Mouse (Mus musculus) macrophage (primary cell): ENCODE data around the gene Zfp683. TPM values are rescaled to one million over a fixed set of nuclear protein-coding genes. Genes with fewer than 3 reads are reported as not detected.

Experiments
- H3K27ac ChIP-seq: fragments of 350-480 bp; formaldehyde crosslinking; 2 replicates; pipeline ENCODE4 v1.9.0; 2021
- H3K36me3 ChIP-seq: fragments of 350-480 bp; formaldehyde crosslinking; 2 replicates; pipeline ENCODE4 v1.9.0; 2021; ENCODE audit errors: inconsistent target
- H3K4me3 ChIP-seq: fragments of 350-480 bp; formaldehyde crosslinking; 2 replicates; pipeline ENCODE4 v1.9.0; 2021; ENCODE audit errors: inconsistent target
- H3K79me2 ChIP-seq: fragments of 350-480 bp; formaldehyde crosslinking; 2 replicates; pipeline ENCODE4 v1.9.0; 2021; ENCODE audit errors: inconsistent target
- WGBS: methylation state at CpG from one replicate; pipeline ENCODE4 v1.1.7; 2026; ENCODE audit warnings: inconsistent platforms; ENCODE audit not compliant: missing documents; 5-methylcytosine and 5-hydroxymethylcytosine counted together
- polyA plus RNA-seq: library from polyadenylated mRNA; stranded (reverse); fragments of 250-400 nt; gene quantifications from 3 replicates; pipeline ENCODE4 v1.2.4, GENCODE M21; 2018; ENCODE audit warnings: inconsistent platforms

Zfp683 gene
- polyA plus RNA-seq, 1 experiment from 2014 or later, result not detected

DNA sequence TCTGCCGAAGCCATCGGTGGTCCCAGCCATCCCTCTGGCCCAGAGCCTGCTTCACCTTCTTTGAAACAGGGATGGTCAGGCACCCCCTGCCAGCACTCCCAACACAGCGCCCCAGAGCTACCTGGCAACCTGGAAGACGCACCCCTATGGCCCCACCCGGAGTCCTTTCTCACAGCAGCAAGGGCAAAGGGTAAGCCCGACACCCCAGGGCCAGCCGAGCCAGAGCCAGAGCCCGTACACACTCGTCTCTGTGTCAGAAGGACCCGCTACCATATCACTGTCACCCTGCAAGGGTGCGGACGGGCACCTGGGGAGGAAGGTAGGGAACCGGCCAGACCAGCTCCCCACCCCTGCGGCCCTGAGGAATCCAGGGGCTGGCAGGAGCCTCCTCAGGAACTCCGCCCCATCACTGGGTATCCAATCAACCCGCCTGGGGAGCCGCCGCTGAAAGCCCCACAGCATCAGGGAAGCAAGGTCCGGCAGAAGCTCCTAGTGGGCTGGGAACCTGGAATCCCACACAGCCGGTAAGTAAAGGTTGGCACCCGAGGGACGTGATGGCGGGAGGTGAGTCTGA, 11.9 kb downstream of the Zfp683 start:
- WGBS, result 65% methylated on average over 23 of the region's 23 CpGs
- Histone ChIP-seq H3K4me3 (no peak overlapping the region), H3K36me3 (no peaks in the 10 kb centered on the region), H3K79me2 (no peaks in the 10 kb centered on the region), H3K27ac (no peak overlapping the region)

DNA sequence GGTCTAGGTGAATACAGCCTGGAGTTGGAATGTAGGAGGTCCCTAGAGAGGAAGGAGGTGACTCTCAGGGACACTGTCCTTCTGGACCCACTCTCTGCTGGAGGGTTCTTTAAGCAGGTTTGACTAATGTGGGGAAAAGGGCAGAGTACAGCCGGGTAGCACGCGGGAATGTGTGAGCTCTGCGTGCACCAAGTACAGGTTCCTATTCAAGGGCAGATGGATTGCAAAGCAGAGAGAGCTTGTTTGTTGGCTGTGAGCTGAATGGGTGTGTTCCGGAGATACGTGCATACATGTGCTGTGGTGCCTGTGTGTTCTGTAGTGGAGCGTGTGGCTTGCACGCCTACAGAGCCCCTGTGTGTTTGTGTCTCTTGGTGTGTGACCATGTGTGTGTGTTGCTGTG, 13.7 kb downstream of the Zfp683 start:
- H3K27ac ChIP-seq, result no peak overlapping the region

DNA sequence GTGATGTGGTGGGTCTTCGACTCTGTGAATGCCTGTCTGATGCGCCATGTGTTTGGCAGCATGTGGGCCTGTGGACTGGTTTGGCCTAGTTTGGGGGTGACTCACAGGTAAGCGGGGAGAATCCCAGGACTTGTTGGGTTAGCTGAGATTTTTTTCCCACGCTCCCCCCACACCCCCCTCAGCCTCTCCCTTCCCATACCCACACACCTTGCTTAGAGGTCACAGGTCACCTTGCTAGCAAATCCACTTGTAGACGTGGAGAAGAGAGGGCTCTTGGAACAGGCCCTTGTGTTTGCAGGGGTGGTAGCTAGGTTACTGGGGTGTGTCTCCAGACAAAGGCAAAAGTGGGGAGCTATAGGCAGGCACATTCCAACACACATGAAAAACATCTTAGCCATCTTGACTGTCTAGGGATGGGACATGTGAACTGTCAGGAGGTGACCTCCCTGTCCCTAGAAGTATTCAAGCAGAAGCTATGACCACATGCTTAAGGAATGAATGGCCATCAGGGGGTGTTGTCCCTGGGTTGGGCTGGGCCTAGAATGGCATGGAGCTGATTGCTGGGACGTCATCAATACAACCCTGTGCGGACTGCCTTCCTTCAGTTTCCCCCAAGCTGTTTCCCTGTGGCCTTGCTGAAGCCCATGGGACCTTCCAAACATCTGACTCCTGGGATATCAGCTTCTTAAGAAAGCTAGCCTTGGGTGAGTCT, 14.4 kb downstream of the Zfp683 start:
- Histone ChIP-seq H3K79me2 (no peaks in the 10 kb centered on the region), H3K36me3 (no peaks in the 10 kb centered on the region), H3K4me3 (no peak overlapping the region), H3K27ac (no peak overlapping the region)
- WGBS, result 97% methylated on average over 7 of the region's 7 CpGs

More for the DNA sequence above, 13.7 kb downstream of the Zfp683 start:
- 97% methylated on average over 8 of the region's 8 CpGs for WGBS
- Histone ChIP-seq H3K4me3 (no peak overlapping the region), H3K36me3 (no peaks in the 10 kb centered on the region), H3K79me2 (no peaks in the 10 kb centered on the region)

DNA sequence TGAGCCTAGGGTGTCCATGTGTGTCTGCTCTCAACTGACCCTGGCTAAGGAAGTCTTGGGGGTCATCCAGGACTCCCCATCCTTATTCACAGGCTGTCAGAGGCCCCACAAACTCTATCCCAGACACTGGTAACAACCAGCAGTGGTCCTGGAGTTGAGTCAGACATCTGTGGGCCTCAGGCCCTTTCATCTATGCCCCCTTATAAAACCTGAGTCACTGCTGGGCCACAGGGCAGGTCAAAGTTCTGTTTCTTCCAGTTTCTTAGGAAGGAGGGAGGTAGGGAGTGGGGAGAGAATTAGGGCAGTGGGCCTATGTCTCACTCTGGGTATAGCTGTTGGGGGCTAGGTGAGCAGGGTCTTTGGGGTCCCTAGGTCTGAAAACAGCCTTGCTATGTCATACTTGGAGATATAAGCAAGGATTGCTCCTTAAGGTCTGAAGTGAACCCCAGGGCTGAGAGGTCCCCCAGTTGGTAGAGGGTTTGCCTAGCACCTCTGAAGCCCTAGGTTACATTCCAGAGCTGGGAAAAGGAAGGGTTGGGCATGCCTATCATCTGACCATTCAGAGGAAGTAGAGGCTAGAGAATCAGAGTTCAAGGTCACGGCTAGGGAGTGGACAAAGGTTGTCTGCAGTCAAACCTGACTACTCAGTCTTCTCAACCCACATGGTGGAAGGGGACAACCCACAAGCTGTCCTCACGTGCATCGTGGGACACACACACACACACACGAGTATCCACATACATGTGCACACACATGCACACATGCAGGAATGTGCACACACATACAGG, 15.3 kb downstream of the Zfp683 start:
- WGBS, result 90% methylated on average over 4 of the region's 4 CpGs
- no peaks in the 10 kb centered on the region for H3K79me2 ChIP-seq
- H3K27ac ChIP-seq, result no peak overlapping the region
- no peaks in the 10 kb centered on the region for H3K36me3 ChIP-seq
- H3K4me3 ChIP-seq, result no peak overlapping the region

DNA sequence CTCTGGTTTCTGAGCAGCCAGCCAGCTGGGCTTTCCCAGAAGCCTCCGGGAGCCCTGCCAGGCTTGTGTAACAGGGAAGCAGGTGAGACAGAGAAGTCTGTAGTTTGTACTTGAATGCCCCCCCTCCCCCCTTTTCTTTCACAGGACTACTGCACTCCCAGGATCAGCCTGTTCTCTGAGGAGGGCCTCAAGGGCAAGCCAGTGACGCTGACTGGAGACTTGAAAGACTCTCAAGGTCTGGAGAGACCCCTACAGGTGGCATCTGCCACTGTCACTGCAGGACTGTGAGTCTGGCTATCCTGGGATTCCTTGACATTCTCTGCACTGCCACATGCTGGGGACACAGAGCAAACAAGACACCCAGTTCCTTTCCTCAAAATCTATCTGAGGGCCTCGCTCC, 25.1 kb downstream of the Zfp683 start:
- Histone ChIP-seq H3K79me2 (no peaks in the 10 kb centered on the region), H3K27ac (no peak overlapping the region), H3K4me3 (no peak overlapping the region), H3K36me3 (no peaks in the 10 kb centered on the region)
- WGBS, result 50% methylated on average over 3 of the region's 3 CpGs

DNA sequence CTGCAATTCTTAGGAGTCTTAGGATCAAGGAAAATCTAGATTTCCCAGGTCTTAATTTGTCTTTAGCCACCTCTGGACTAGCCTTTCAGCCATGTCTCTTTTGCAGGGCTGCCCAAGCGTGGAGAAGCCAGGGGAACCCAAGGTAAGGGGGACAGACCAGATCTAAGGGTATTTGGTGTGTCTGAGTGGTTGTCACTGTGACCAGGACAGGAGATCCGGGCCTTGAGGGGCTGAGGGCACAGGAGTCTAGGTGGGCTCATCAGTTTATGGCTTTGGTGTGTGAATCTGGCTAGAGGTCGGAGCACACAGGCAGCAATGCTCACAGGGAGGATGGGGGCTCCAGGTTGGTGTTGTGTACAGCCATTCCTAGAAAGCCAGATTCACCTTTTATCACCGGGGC, 27.0 kb downstream of the Zfp683 start:
- Histone ChIP-seq H3K27ac (no peak overlapping the region), H3K79me2 (no peaks in the 10 kb centered on the region), H3K36me3 (no peaks in the 10 kb centered on the region), H3K4me3 (no peak overlapping the region)
- WGBS, result 76% methylated on average over 4 of the region's 4 CpGs

DNA sequence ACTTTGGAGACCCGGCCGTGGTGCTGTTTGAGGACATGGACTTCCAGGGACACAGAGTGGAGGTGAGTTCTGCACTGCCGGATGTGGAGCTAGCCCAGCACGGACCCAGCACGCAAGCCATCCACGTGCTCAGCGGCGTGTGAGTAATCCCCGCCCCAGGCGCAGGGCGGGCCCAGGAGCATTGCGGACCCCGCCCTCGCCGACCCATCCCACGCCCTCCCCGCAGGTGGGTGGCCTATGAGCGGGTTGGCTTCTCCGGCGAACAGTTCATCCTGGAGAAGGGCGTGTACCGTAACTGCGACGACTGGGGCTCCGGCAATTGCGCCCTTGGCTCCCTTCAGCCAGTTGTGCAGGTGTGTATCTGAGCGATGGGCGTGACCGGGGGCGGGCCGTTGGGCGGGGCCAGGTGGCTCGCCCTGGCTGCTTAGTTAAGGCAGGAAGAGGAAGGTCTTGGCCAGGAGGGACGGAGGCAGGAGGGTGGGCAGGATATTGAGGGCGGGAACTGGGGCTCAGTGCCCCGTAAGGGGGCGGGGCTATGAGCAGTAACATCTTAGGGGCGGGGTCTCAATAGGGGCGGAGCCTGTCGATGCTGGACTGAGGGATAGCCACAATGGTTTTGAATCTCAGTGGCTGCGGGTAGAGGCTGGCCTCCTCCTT, 28.2 kb downstream of the Zfp683 start:
- no peaks in the 10 kb centered on the region for H3K36me3 ChIP-seq
- H3K4me3 ChIP-seq, result no peak overlapping the region
- WGBS, result 3% methylated on average over 41 of the region's 41 CpGs
- no peak overlapping the region for H3K27ac ChIP-seq
- no peaks in the 10 kb centered on the region for H3K79me2 ChIP-seq

DNA sequence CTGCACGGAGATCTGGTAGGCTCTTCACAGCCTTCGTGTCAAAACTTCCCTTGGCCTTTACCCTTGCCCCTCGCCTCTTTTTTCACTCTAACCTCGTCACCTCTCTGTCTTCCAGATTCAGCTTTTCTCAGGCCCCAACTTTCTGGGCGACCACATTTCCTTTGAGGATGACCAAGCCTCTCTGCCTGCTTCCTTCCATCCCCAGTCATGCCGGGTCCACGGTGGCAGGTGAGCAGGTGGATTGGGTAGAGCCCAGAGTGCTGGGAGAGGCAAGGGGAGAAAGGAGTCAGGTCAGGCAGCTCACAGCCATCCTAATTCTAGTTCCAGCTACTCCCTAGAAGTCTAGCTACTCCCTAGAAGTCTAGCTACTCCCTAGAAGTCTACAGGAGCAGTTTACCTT, 28.8 kb downstream of the Zfp683 start:
- 10% methylated on average over 7 of the region's 7 CpGs for WGBS

DNA sequence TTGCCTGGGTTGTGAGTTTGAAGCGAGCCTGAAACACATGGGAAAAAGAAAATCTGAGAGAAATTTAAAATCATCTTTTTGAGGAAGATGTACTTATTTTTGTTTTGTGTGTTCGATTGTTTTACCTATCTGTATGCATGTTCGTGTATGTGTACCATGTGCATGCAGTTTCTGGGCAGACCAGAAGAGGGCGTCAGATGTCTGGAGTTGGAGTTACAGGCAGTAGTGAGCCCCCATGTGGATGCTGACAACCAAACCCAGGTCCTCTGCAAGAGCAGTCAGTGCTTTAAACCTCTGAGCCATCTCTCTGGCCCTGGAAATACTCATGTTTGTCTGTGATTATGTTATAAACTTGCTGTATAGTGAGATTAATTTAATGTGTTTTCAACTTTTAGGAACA, 31.4 kb downstream of the Zfp683 start:
- WGBS, result 89% methylated on average over 4 of the region's 4 CpGs

More for the DNA sequence above, 28.8 kb downstream of the Zfp683 start:
- Histone ChIP-seq H3K27ac (no peak overlapping the region), H3K79me2 (no peaks in the 10 kb centered on the region), H3K4me3 (no peak overlapping the region), H3K36me3 (no peaks in the 10 kb centered on the region)

DNA sequence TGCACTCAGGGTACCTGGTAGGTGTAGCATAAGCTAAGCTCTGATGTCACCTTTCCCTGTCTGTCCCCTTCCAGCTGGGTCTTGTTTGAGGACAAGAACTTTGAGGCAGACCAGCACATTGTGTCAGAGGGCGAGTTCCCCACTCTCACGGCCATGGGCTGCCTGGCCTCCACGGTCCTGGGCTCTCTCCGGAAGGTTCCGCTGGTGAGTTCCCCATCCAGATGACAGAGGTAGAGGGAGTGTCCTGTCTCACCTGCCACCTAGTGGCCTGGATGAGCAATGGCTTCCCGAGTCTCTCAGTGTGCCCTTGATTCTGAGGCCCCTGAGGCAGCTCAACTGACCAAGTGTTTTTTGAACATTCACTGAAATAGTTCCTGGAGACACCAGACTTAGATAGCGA, 33.8 kb downstream of the Zfp683 start:
- 21% methylated on average over 7 of the region's 7 CpGs for WGBS
- H3K4me3 ChIP-seq, result no peak overlapping the region
- no peak overlapping the region for H3K27ac ChIP-seq
- no peaks in the 10 kb centered on the region for H3K79me2 ChIP-seq
- no peaks in the 10 kb centered on the region for H3K36me3 ChIP-seq

More for the DNA sequence above, 31.4 kb downstream of the Zfp683 start:
- H3K36me3 ChIP-seq, result no peaks in the 10 kb centered on the region
- H3K79me2 ChIP-seq, result no peaks in the 10 kb centered on the region
- H3K27ac ChIP-seq, result no peak overlapping the region
- no peak overlapping the region for H3K4me3 ChIP-seq

DNA sequence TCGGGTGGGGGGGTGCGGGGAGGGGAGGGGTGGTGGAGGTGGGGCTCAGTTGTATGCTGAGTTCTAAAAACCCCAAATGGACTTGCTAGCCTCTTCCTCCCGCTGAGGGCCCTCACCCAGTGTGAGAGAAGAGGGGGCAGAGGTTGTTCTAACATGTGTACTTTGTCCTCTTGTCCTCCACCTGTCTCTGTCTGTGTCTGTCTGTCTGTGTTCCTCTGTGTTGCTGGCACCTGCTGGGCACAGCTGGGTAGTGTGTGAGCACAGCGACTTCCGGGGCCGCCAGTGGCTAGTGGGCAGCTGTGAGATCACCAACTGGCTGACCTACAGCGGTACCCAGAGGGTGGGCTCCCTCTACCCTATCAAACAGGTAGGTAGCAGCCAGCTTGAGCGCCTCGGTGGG, 35.4 kb downstream of the Zfp683 start:
- H3K27ac ChIP-seq, result no peak overlapping the region
- peaks cover 15% of the 10 kb centered on the region for H3K79me2 ChIP-seq
- 94% methylated on average over 8 of the region's 9 CpGs for WGBS
- H3K36me3 ChIP-seq, result no peaks in the 10 kb centered on the region; the same call in 1 of the 2 replicates
- no peak overlapping the region for H3K4me3 ChIP-seq

DNA sequence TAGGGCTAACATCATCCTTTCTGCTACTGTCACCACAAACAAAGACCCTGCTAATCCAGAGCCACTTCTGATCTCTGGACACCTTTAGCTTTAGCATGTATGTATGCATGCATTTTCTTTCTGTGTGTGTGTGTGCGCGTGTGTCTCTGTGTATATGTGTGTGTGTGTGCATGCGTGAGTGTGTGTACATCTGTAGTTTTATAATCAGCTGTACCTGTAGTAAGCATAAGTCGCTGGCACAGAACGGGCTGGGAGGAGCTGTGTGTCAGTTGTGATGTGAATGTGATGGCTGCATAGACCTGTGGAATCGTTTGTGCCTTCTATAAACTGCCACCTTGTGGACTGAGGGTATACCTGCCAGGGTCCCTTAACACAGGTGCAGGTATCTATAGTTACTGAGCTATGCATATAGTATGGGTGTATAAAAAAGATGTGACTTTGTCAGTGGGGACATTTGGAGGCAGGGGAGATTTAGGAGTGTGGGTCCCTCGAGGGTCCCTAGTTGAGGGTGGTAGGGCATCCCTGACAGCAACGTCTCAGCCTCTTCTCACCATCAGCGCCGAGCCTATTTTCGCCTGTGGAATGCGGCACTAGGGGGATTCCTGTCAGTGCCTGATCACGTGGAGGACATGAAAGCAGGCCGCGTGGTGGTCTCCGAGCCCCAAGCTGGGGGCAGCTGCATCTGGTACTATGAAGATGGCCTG, 37.0 kb downstream of the Zfp683 start:
- Histone ChIP-seq H3K27ac (no peak overlapping the region), H3K4me3 (no peak overlapping the region), H3K36me3 (no peaks in the 10 kb centered on the region; the same call in 1 of the 2 replicates), H3K79me2 (peaks cover 25% of the 10 kb centered on the region)
- 89% methylated on average over 12 of the region's 16 CpGs for WGBS

DNA sequence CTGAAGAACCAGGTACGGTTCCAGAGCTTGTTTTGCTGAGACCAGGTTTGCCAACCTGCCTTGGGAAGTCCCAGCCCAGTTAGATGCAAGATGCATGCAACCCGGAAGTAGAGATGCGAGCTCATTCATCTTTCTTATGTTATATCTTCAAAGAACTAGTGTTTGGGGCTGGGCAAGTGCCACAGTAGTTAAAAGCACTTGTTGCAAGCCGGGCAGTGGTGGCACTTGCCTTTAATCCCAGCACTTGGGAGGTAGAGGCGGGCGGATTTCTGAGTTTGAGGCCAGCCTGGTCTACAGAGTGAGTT, 37.5 kb downstream of the Zfp683 start:
- Histone ChIP-seq H3K27ac (no peak overlapping the region), H3K4me3 (no peak overlapping the region), H3K79me2 (peaks cover 25% of the 10 kb centered on the region), H3K36me3 (no peaks in the 10 kb centered on the region; the same call in 1 of the 2 replicates)
- 84% methylated on average over 6 of the region's 6 CpGs for WGBS
